ENCODE assay signal across 12 mouse cellular contexts in the genomic region with DNA sequence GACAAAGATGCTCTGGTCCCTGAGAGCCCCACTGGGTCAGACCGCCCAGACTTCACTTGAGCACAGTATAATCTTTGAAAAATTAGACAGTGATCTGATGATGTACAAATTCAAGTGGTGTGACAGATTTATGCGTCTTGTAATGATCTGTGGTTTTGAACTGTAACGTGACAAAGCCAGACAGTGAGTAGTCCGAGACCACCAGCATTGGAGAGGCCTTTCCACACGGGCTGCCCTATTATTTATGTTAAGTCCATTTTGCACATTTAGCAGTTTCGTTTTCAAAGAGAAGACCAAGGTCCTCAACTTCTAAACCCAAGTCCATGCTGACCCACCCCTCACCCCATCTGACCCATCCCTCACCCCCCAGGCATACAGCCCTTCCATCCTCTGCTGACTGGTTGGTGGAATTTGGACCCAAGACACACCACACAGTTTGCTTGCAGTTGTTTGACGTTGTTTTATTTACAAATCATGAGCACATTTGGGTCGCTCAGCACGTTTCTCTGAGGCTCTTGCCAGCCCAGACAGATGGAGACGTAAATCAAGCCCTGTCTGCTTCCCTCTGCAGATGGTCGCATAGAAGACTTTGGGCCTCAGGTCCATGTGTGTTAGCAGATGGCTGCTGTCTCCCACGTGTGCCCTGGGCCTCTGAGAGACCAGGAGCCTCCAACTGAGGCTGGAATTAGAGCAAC.
DNase-seq lines count a peak whose midpoint lies in the region; ATAC-seq and TF ChIP-seq lines count a peak whose summit lies in the region.
"Had no signal": no experiment of that assay in that cellular context is flagged by ENCODE, and none has a peak within 500 bp of the region (broad histone marks: within the 10 kb centered on the region; RNA-seq: fewer than 3 reads in every experiment).

No protein-coding gene starts in this region.

- H3K9me3 ChIP-seq in kidney, embryonic 14.5 days (ENCODE audit: control insufficient read depth, low read length) = no peaks in the 10 kb centered on the region
- H3K9me3 ChIP-seq: embryonic facial prominence, embryonic 15.5 days; heart, embryonic 13.5 days; liver, embryonic 12.5 days; midbrain, embryonic 13.5 days had no signal

- H3K4me3 ChIP-seq in kidney, embryonic 14.5 days (ENCODE audit: low read length) = no peak overlapping the region
- H3K4me3 ChIP-seq in heart, adult 2 months = no peak overlapping the region
- H3K4me3 ChIP-seq: embryonic facial prominence, embryonic 15.5 days; heart, embryonic 13.5 days; liver, embryonic 12.5 days; midbrain, embryonic 13.5 days had no signal

- no peak overlapping the region for H3K4me2 ChIP-seq in kidney, embryonic 14.5 days (replicated peaks; ENCODE audit: low read depth, low read length)
- H3K4me2 ChIP-seq: embryonic facial prominence, embryonic 15.5 days; heart, embryonic 13.5 days; liver, embryonic 12.5 days; midbrain, embryonic 13.5 days had no signal

- no peaks in the 10 kb centered on the region for H3K27me3 ChIP-seq in kidney, embryonic 14.5 days (ENCODE audit: control insufficient read depth, insufficient read depth, low read length)
- H3K27me3 ChIP-seq in heart, adult 2 months (ENCODE audit: control insufficient read depth, insufficient read depth, low read length) = no peaks in the 10 kb centered on the region
- H3K27me3 ChIP-seq: embryonic facial prominence, embryonic 15.5 days; heart, embryonic 13.5 days; liver, embryonic 12.5 days; midbrain, embryonic 13.5 days had no signal

- no peak for ATAC-seq in kidney, embryonic 14.5 days (ENCODE audit: low FRiP score, low TSS enrichment)
- ATAC-seq: liver, embryonic 12.5 days; midbrain, embryonic 13.5 days had no signal

- H3K9ac ChIP-seq in kidney, embryonic 14.5 days (ENCODE audit: low read depth, low read length) = no peak overlapping the region
- H3K9ac ChIP-seq in heart, adult 2 months (ENCODE audit: low read depth, low read length) = no peak overlapping the region
- H3K9ac ChIP-seq: embryonic facial prominence, embryonic 15.5 days; heart, embryonic 13.5 days; liver, embryonic 12.5 days; midbrain, embryonic 13.5 days had no signal

- peak; percentile 16 for DNase-seq in kidney, postnatal 14 days
- peak; percentile 85 for DNase-seq in brain, adult 2 months (ENCODE audit: low read depth, low spot score)
- DNase-seq in brain, embryonic 14.5 days (ENCODE audit: low read depth) = peak; percentile 83
- DNase-seq in cerebellum, postnatal 36 days = peak; percentile 77 to 79
- no peak for DNase-seq in heart, adult 2 months
- DNase-seq in adrenal gland, postnatal 14 days = no peak
- no peak for DNase-seq in ovary, postnatal 10 days (ENCODE audit: low spot score)

- H3K79me2 ChIP-seq in heart, adult 2 months (replicated peaks; ENCODE audit: control insufficient read depth, insufficient read depth, low read length) = no peaks in the 10 kb centered on the region

- H3K27ac ChIP-seq in kidney, embryonic 14.5 days (ENCODE audit: low read depth, low read length) = no peak overlapping the region
- H3K27ac ChIP-seq in heart, adult 2 months = no peak overlapping the region
- H3K27ac ChIP-seq: embryonic facial prominence, embryonic 15.5 days; heart, embryonic 13.5 days; liver, embryonic 12.5 days; midbrain, embryonic 13.5 days had no signal

- intact Hi-C loops in heart, adult 2 months (cut with DNase I) = no loop called here

- WGBS in kidney, embryonic 14.5 days = 56% methylated on average over 12 of the region's 12 CpGs
- WGBS in heart, adult 2 months = 81% methylated on average over 12 of the region's 12 CpGs

- no peak for TF ChIP-seq CTCF in brain, embryonic 14.5 days (IDR thresholded peaks at IDR 0.05; ENCODE audit: borderline replicate concordance, extremely low read depth, insufficient read depth, insufficient read length)
- TF ChIP-seq CTCF in heart, adult 2 months (IDR thresholded peaks at IDR 0.05) = no peak

- H3K4me1 ChIP-seq in kidney, embryonic 14.5 days (ENCODE audit: control insufficient read depth, insufficient read depth, low read length) = no peaks in the 10 kb centered on the region
- no peaks in the 10 kb centered on the region for H3K4me1 ChIP-seq in heart, adult 2 months (ENCODE audit: control insufficient read depth, insufficient read depth, low read length)
- H3K4me1 ChIP-seq: embryonic facial prominence, embryonic 15.5 days; liver, embryonic 12.5 days had no signal

- no peak for TF ChIP-seq POLR2A in brain, embryonic 14.5 days (IDR thresholded peaks at IDR 0.05; ENCODE audit: borderline replicate concordance, extremely low read depth, insufficient read depth, insufficient read length, poor library complexity, severe bottlenecking)
- no peak for TF ChIP-seq POLR2A in heart, adult 2 months (IDR thresholded peaks at IDR 0.05; ENCODE audit: insufficient read depth, low read depth, low read length)

- no peaks in the 10 kb centered on the region for H3K36me3 ChIP-seq in kidney, embryonic 14.5 days (ENCODE audit: control insufficient read depth, insufficient read depth, low read length)
- H3K36me3 ChIP-seq in heart, adult 2 months (ENCODE audit: control insufficient read depth, insufficient read depth, low read length) = no peaks in the 10 kb centered on the region
- H3K36me3 ChIP-seq: embryonic facial prominence, embryonic 15.5 days; heart, embryonic 13.5 days; liver, embryonic 12.5 days; midbrain, embryonic 13.5 days had no signal

- no peak for TF ChIP-seq EP300 in heart, adult 2 months (IDR thresholded peaks at IDR 0.05; ENCODE audit: insufficient read depth, low read depth, low read length)

Comparison
In these comparisons a context has a peak if more than half of its experiments do, and no peak if none do; other contexts are left out.
1. DNase-seq: peak in kidney, postnatal 14 days (single experiment), brain, adult 2 months (single experiment), brain, embryonic 14.5 days (single experiment) and cerebellum, postnatal 36 days (2 of 2); none in heart, adult 2 months (0 of 2), adrenal gland, postnatal 14 days (single experiment) and ovary, postnatal 10 days (single experiment).